Mouse (Mus musculus) liver, embryonic 15.5 days (tissue): ENCODE results near the gene Pex5. TPM values are rescaled to one million over a fixed set of nuclear protein-coding genes. Genes with fewer than 3 reads are reported as not detected.

Experiments
- ATAC-seq: fragments of 200-750 bp; cut with Nextera tagmentation; 2 replicates; pipeline ENCODE4 v1.8.0; 2017; ENCODE audit warnings: moderate number of reproducible peaks, mild to moderate bottlenecking, moderate library complexity; ENCODE audit not compliant: insufficient read depth
- H3K27ac ChIP-seq: fragments of 300-500 bp; sonication (generic); replicated peaks from 2 replicates; pipeline ENCODE4 v1.5.1; 2015; ENCODE audit warnings: mild to moderate bottlenecking, inconsistent platforms
- H3K27me3 ChIP-seq: fragments of 300-500 bp; sonication (generic); 2 replicates; pipeline ENCODE4 v1.6.1; 2015; ENCODE audit warnings: mild to moderate bottlenecking, inconsistent platforms
- H3K36me3 ChIP-seq: fragments of 300-500 bp; sonication (generic); replicated peaks from 2 replicates; pipeline ENCODE4 v1.6.1; 2015; ENCODE audit warnings: moderate library complexity, mild to moderate bottlenecking, inconsistent platforms
- H3K4me1 ChIP-seq: fragments of 300-500 bp; sonication (generic); replicated peaks from 2 replicates; pipeline ENCODE4 v1.6.1; 2015; ENCODE audit warnings: inconsistent platforms
- H3K4me2 ChIP-seq: fragments of 300-500 bp; sonication (generic); 2 replicates; pipeline ENCODE4 v1.6.1; 2015; ENCODE audit warnings: moderate library complexity, mild to moderate bottlenecking, inconsistent platforms
- H3K4me3 ChIP-seq: fragments of 300-500 bp; sonication (generic); replicated peaks from 2 replicates; pipeline ENCODE4 v1.5.1; 2015; ENCODE audit warnings: mild to moderate bottlenecking, inconsistent platforms
- H3K9ac ChIP-seq: fragments of 300-500 bp; sonication (generic); 2 replicates; pipeline ENCODE4 v1.6.1; 2015; ENCODE audit warnings: moderate library complexity, mild to moderate bottlenecking, inconsistent platforms
- H3K9me3 ChIP-seq: fragments of 300-500 bp; sonication (generic); replicated peaks from 2 replicates; pipeline ENCODE4 v1.6.1; 2016; ENCODE audit warnings: inconsistent platforms
- WGBS: fragments of 180-500 bp; shearing (Covaris S2); methylation state at CpG from one replicate; pipeline ENCODE4 v1.1.7; 2015; ENCODE audit warnings: mixed read lengths; ENCODE audit not compliant: insufficient replicate concordance; 5-methylcytosine and 5-hydroxymethylcytosine counted together
- polyA plus RNA-seq: library from polyadenylated mRNA; unstranded; fragments of >200 nt; fragmentation: Nextera tagmentation; extraction: Ambion mirVana; gene quantifications from 2 replicates; pipeline ENCODE4 v1.2.1, GENCODE M21; 2015

Pex5 gene
- polyA plus RNA-seq = 21.7 and 26.8 TPM in 2 replicates

GRCm38 (mm10) chr6:124414927-124415325, at the start of gene Pex5:
Pex5 (minus strand) TSS chr6:124415067.
- Histone ChIP-seq H3K9me3 (no peaks in the 10 kb centered on the region), H3K27me3 (no peaks in the 10 kb centered on the region), H3K9ac (peak within 1 kb of the TSS; percentile 93), H3K4me2 (peak within 1 kb of the TSS; percentile 96), H3K27ac (peak within 1 kb of the TSS; percentile 83), H3K4me1 (peaks cover 35% of the 10 kb centered on the region), H3K4me3 (peak within 1 kb of the TSS; percentile 91), H3K36me3 (peaks cover 19% of the 10 kb centered on the region)
- ATAC-seq = peak; percentile 90
- under 1% methylated on average over 36 of the region's 36 CpGs for WGBS

- no peak; the same call in 1 of the 2 replicates for ATAC-seq
Observed at GRCm38 (mm10) chr6:124463881-124464291, 49.0 kb upstream of the Pex5 start.

GRCm38 (mm10) chr6:124459388-124459787, 44.5 kb upstream of the Pex5 start:
- no peak overlapping the region for H3K27ac ChIP-seq
- H3K27me3 ChIP-seq = peaks cover 13% of the 10 kb centered on the region
- H3K9ac ChIP-seq = no peak overlapping the region
- H3K36me3 ChIP-seq = no peaks in the 10 kb centered on the region
- WGBS = 20% methylated on average over 4 of the region's 4 CpGs
- H3K4me3 ChIP-seq = no peak overlapping the region
- no peaks in the 10 kb centered on the region for H3K9me3 ChIP-seq
- ATAC-seq = no peak
- H3K4me2 ChIP-seq = no peak overlapping the region
- H3K4me1 ChIP-seq = peaks cover 14% of the 10 kb centered on the region

More at GRCm38 (mm10) chr6:124463881-124464291, 49.0 kb upstream of the Pex5 start:
- Histone ChIP-seq H3K9ac (no peak overlapping the region), H3K4me3 (peak overlapping the region; percentile 49), H3K9me3 (no peaks in the 10 kb centered on the region), H3K27ac (no peak overlapping the region), H3K27me3 (peaks cover 14% of the 10 kb centered on the region), H3K4me1 (peaks cover 26% of the 10 kb centered on the region), H3K4me2 (peak overlapping the region; percentile 79), H3K36me3 (no peaks in the 10 kb centered on the region)
- 7% methylated on average over 8 of the region's 8 CpGs for WGBS

GRCm38 (mm10) chr6:124458505-124458904, 43.6 kb upstream of the Pex5 start:
- H3K4me3 ChIP-seq = no peak overlapping the region
- no peak overlapping the region for H3K27ac ChIP-seq
- no peak overlapping the region for H3K9ac ChIP-seq
- no peak overlapping the region for H3K4me2 ChIP-seq
- no peaks in the 10 kb centered on the region for H3K36me3 ChIP-seq
- 78% methylated on average over 11 of the region's 11 CpGs for WGBS
- peaks cover 9% of the 10 kb centered on the region; the same call in 1 of the 2 replicates for H3K4me1 ChIP-seq
- H3K27me3 ChIP-seq = peaks cover 9% of the 10 kb centered on the region; the same call in 1 of the 2 replicates
- no peaks in the 10 kb centered on the region for H3K9me3 ChIP-seq
- no peak for ATAC-seq

GRCm38 (mm10) chr6:124457827-124458226, 43.0 kb upstream of the Pex5 start:
- 80% methylated on average over 5 of the region's 5 CpGs for WGBS
- no peak overlapping the region for H3K4me2 ChIP-seq
- no peak for ATAC-seq
- no peak overlapping the region for H3K27ac ChIP-seq
- 0 out of 2 replicates have a peak, but pooled peaks cover 3% of the 10 kb centered on the region for H3K27me3 ChIP-seq
- H3K9me3 ChIP-seq = no peaks in the 10 kb centered on the region
- H3K4me1 ChIP-seq = peaks cover 16% of the 10 kb centered on the region
- no peak overlapping the region for H3K9ac ChIP-seq
- H3K36me3 ChIP-seq = no peaks in the 10 kb centered on the region
- no peak overlapping the region for H3K4me3 ChIP-seq

GRCm38 (mm10) chr6:124456243-124456642, 41.4 kb upstream of the Pex5 start:
- Histone ChIP-seq H3K27me3 (no peaks in the 10 kb centered on the region), H3K4me3 (no peak overlapping the region), H3K27ac (no peak overlapping the region), H3K36me3 (no peaks in the 10 kb centered on the region), H3K4me1 (peaks cover 31% of the 10 kb centered on the region), H3K4me2 (no peak overlapping the region), H3K9ac (no peak overlapping the region), H3K9me3 (no peaks in the 10 kb centered on the region)
- ATAC-seq = no peak
- WGBS = 67% methylated on average over 5 of the region's 5 CpGs

GRCm38 (mm10) chr6:124453756-124454155, 38.9 kb upstream of the Pex5 start:
- H3K9me3 ChIP-seq = no peaks in the 10 kb centered on the region
- WGBS = 61% methylated on average over 4 of the region's 4 CpGs
- H3K4me1 ChIP-seq = peaks cover 32% of the 10 kb centered on the region
- H3K4me3 ChIP-seq = no peak overlapping the region
- ATAC-seq = no peak
- no peak overlapping the region for H3K9ac ChIP-seq
- H3K27ac ChIP-seq = no peak overlapping the region
- no peaks in the 10 kb centered on the region for H3K27me3 ChIP-seq
- H3K4me2 ChIP-seq = no peak overlapping the region
- H3K36me3 ChIP-seq = no peaks in the 10 kb centered on the region

- peak overlapping the region; percentile 37 for H3K4me2 ChIP-seq
- no peaks in the 10 kb centered on the region for H3K27me3 ChIP-seq
- no peak overlapping the region for H3K4me3 ChIP-seq
- peak; percentile 72 for ATAC-seq
- H3K27ac ChIP-seq = peak overlapping the region; percentile 53; the same call in 1 of the 2 replicates
- H3K9ac ChIP-seq = no peak overlapping the region
- H3K9me3 ChIP-seq = no peaks in the 10 kb centered on the region
- no peaks in the 10 kb centered on the region for H3K36me3 ChIP-seq
- WGBS = 49% methylated on average over 3 of the region's 3 CpGs
- H3K4me1 ChIP-seq = peaks cover 41% of the 10 kb centered on the region
Observed at GRCm38 (mm10) chr6:124451995-124452394, 37.1 kb upstream of the Pex5 start.

GRCm38 (mm10) chr6:124449668-124450383, 35.0 kb upstream of the Pex5 start:
- H3K4me2 ChIP-seq = no peak overlapping the region
- H3K4me1 ChIP-seq = peaks cover 39% of the 10 kb centered on the region
- H3K9ac ChIP-seq = no peak overlapping the region
- no peak overlapping the region for H3K27ac ChIP-seq
- H3K36me3 ChIP-seq = no peaks in the 10 kb centered on the region
- no peaks in the 10 kb centered on the region for H3K27me3 ChIP-seq
- no peak overlapping the region for H3K4me3 ChIP-seq
- no peaks in the 10 kb centered on the region for H3K9me3 ChIP-seq
- WGBS = 66% methylated on average over 18 of the region's 18 CpGs
- ATAC-seq = no peak

GRCm38 (mm10) chr6:124448959-124449667, 34.2 kb upstream of the Pex5 start:
- H3K9me3 ChIP-seq = no peaks in the 10 kb centered on the region
- no peak overlapping the region for H3K4me2 ChIP-seq
- H3K27ac ChIP-seq = no peak overlapping the region
- H3K4me1 ChIP-seq = peaks cover 39% of the 10 kb centered on the region
- no peak overlapping the region for H3K4me3 ChIP-seq
- WGBS = 68% methylated on average over 16 of the region's 16 CpGs
- no peak for ATAC-seq
- H3K36me3 ChIP-seq = no peaks in the 10 kb centered on the region
- no peak overlapping the region for H3K9ac ChIP-seq
- no peaks in the 10 kb centered on the region for H3K27me3 ChIP-seq

- H3K27ac ChIP-seq = no peak overlapping the region
- H3K9me3 ChIP-seq = no peaks in the 10 kb centered on the region
- H3K4me2 ChIP-seq = no peak overlapping the region
- H3K36me3 ChIP-seq = no peaks in the 10 kb centered on the region
- no peaks in the 10 kb centered on the region for H3K27me3 ChIP-seq
- 58% methylated on average over 10 of the region's 10 CpGs for WGBS
- peaks cover 35% of the 10 kb centered on the region for H3K4me1 ChIP-seq
- no peak overlapping the region for H3K4me3 ChIP-seq
- no peak overlapping the region for H3K9ac ChIP-seq
- no peak for ATAC-seq
Observed at GRCm38 (mm10) chr6:124448186-124448852, 33.5 kb upstream of the Pex5 start.
